9 mouse cellular contexts compared by ENCODE assay signal in genomic region chr6:114659992-114660800, GRCm38 (mm10). TPM values are rescaled to one million over a fixed set of nuclear protein-coding genes. Genes with fewer than 3 reads are reported as not detected.
A peak's percentile ranks its signal among the peaks of the same experiment; 100 is the strongest.
DNase-seq lines count a peak whose midpoint lies in the region; ATAC-seq and TF ChIP-seq lines count a peak whose summit lies in the region.
"Had no signal": no experiment of that assay in that cellular context is flagged by ENCODE, and none has a peak within 500 bp of the region (broad histone marks: within the 10 kb centered on the region; RNA-seq: fewer than 3 reads in every experiment).

No protein-coding gene starts in this region.

- H3K36me3 ChIP-seq in erythroblast, embryonic 14.5 days (ENCODE audit: control insufficient read depth), result peaks cover 5% of the 10 kb centered on the region
- H3K36me3 ChIP-seq in lung, postnatal 0 days (ENCODE audit: insufficient read depth, low read length), result no peaks in the 10 kb centered on the region
- H3K36me3 ChIP-seq in stomach, embryonic 16.5 days (ENCODE audit: control insufficient read depth, insufficient read depth, low read length), result no peaks in the 10 kb centered on the region

- 39% methylated on average over 5 of the region's 5 CpGs for WGBS in lung, postnatal 0 days
- WGBS in stomach, embryonic 16.5 days, result 38% methylated on average over 5 of the region's 5 CpGs

- peak; percentile 82 for TF ChIP-seq EP300 in lung, postnatal 0 days (IDR thresholded peaks at IDR 0.05)

- no peak overlapping the region for H3K4me2 ChIP-seq in lung, postnatal 0 days (replicated peaks; ENCODE audit: low read depth, low read length)
- no peak overlapping the region for H3K4me2 ChIP-seq in stomach, embryonic 16.5 days (ENCODE audit: low read depth, low read length)

- peaks cover 53% of the 10 kb centered on the region for H3K4me1 ChIP-seq in erythroblast, embryonic 14.5 days (ENCODE audit: control insufficient read depth)
- H3K4me1 ChIP-seq in lung, postnatal 0 days (ENCODE audit: insufficient read depth, low read depth, low read length), result 0 out of 2 replicates have a peak, but pooled peaks cover 6% of the 10 kb centered on the region
- H3K4me1 ChIP-seq in stomach, embryonic 16.5 days (ENCODE audit: control insufficient read depth, insufficient read depth, low read length), result no peaks in the 10 kb centered on the region

- peak; percentile 37 for DNase-seq in spleen, adult 12 weeks (ENCODE audit: low spot score)
- no peak for DNase-seq in spleen, adult 18-20 months
- DNase-seq in lung, postnatal 0 days (ENCODE audit: low spot score), result peak; percentile 64
- no peak for DNase-seq in adrenal gland, adult 18-20 months (ENCODE audit: low spot score in 2 of 2)
- no peak for DNase-seq in kidney, postnatal 14 days
- no peak for DNase-seq in embryo, embryonic 9.5 days (ENCODE audit: extremely low spot score)
- DNase-seq: adrenal gland, adult 8-10 months had no signal

- peak overlapping the region; percentile 51 for H3K4me3 ChIP-seq in erythroblast, embryonic 14.5 days (replicated peaks)
- H3K4me3 ChIP-seq in lung, postnatal 0 days (ENCODE audit: low read depth, low read length), result no peak overlapping the region
- H3K4me3 ChIP-seq in stomach, embryonic 16.5 days (replicated peaks; ENCODE audit: low read length), result no peak overlapping the region

- no peak for TF ChIP-seq CTCF in lung, postnatal 0 days (IDR thresholded peaks at IDR 0.05)

- H3K27me3 ChIP-seq in erythroblast, embryonic 14.5 days (ENCODE audit: control insufficient read depth), result no peaks in the 10 kb centered on the region
- H3K27me3 ChIP-seq in lung, postnatal 0 days (replicated peaks; ENCODE audit: insufficient read depth, low read length), result no peaks in the 10 kb centered on the region
- no peaks in the 10 kb centered on the region for H3K27me3 ChIP-seq in stomach, embryonic 16.5 days (ENCODE audit: control insufficient read depth, insufficient read depth, low read length)

- H3K9ac ChIP-seq in lung, postnatal 0 days (replicated peaks; ENCODE audit: low read depth), result no peak overlapping the region
- H3K9ac ChIP-seq in stomach, embryonic 16.5 days (ENCODE audit: low read length), result no peak overlapping the region

- ATAC-seq in lung, postnatal 0 days, result peak; percentile 70
- ATAC-seq in stomach, embryonic 16.5 days (ENCODE audit: insufficient read depth, low FRiP score), result peak; percentile 53; the same call in 1 of the 2 replicates

- no peaks in the 10 kb centered on the region for H3K9me3 ChIP-seq in erythroblast, embryonic 14.5 days (ENCODE audit: control insufficient read depth, low read length)
- no peaks in the 10 kb centered on the region for H3K9me3 ChIP-seq in lung, postnatal 0 days (ENCODE audit: low read length)
- H3K9me3 ChIP-seq in stomach, embryonic 16.5 days (replicated peaks; ENCODE audit: control insufficient read depth, low read length), result no peaks in the 10 kb centered on the region

- H3K27ac ChIP-seq in lung, postnatal 0 days (ENCODE audit: low read length), result 0 out of 2 replicates have a peak overlapping the region, but pooled peaks have one; percentile 52
- no peak overlapping the region; the same call in 1 of the 2 replicates for H3K27ac ChIP-seq in stomach, embryonic 16.5 days (ENCODE audit: low read length)

RNA-seq across cellular contexts. Expression of gene Atg7, which starts 17.3 kb away (rescaled TPM):
- 6.0 and 8.6 TPM in 2 replicates for polyA plus RNA-seq in erythroblast, embryonic 14.5 days (2012)
- 17.5 and 18.4 TPM in 2 replicates for polyA plus RNA-seq in lung, postnatal 0 days (2015; fragmentation: Nextera tagmentation; extraction: Ambion mirVana)
- 21.9 and 22.4 TPM in 2 replicates for polyA plus RNA-seq in stomach, embryonic 16.5 days (2015; fragmentation: Nextera tagmentation; extraction: Ambion mirVana)
- total RNA-seq in adrenal gland, adult 18-20 months (2021), result 10 to 100 TPM; 24.9 to 27.6 TPM

Comparison
In these comparisons a context has a peak if more than half of its experiments do, and no peak if none do; other contexts are left out.
1. DNase-seq: peak in spleen, adult 12 weeks (single experiment) and lung, postnatal 0 days (single experiment); none in spleen, adult 18-20 months (0 of 2), adrenal gland, adult 18-20 months (0 of 2), kidney, postnatal 14 days (single experiment) and embryo, embryonic 9.5 days (single experiment).